ENCODE assay signal across 9 mouse cellular contexts in the genomic region with DNA sequence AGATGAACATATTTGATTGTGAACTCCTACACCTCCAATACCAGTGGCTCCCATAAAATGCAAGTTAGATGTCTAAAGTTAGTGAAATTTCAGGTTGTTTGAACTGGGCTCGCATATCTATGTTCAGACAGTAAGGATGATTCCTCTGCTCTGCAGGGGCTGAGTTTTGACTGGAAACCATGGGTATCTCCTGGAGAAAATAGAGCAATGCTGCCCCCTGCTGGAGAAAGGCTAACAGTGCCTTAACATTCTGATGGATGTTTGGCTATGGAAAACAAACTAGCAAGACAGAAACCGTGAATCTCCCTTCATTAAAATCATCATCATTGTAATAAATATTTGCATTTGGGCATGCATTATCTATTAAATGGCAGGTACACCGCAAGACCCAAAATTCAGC.
DNase-seq lines count a peak whose midpoint lies in the region; ATAC-seq and TF ChIP-seq lines count a peak whose summit lies in the region.
"Had no signal": no experiment of that assay in that cellular context is flagged by ENCODE, and none has a peak within 500 bp of the region (broad histone marks: within the 10 kb centered on the region; RNA-seq: fewer than 3 reads in every experiment).

No protein-coding gene starts in this region.

- H3K27me3 ChIP-seq in forebrain, embryonic 14.5 days (replicated peaks; ENCODE audit: control insufficient read depth, insufficient read depth, low read length), result no peaks in the 10 kb centered on the region
- H3K27me3 ChIP-seq in hindbrain, embryonic 14.5 days (ENCODE audit: control insufficient read depth, insufficient read depth, low read length), result no peaks in the 10 kb centered on the region
- H3K27me3 ChIP-seq: heart, embryonic 15.5 days had no signal

- H3K9me3 ChIP-seq in forebrain, embryonic 14.5 days (replicated peaks; ENCODE audit: control insufficient read depth, low read length), result no peaks in the 10 kb centered on the region; the same call in 1 of the 2 replicates
- no peaks in the 10 kb centered on the region for H3K9me3 ChIP-seq in hindbrain, embryonic 14.5 days (ENCODE audit: control insufficient read depth, low read length)
- H3K9me3 ChIP-seq: heart, embryonic 15.5 days had no signal

- no peak overlapping the region for H3K4me2 ChIP-seq in forebrain, embryonic 14.5 days (ENCODE audit: low read length)
- H3K4me2 ChIP-seq in hindbrain, embryonic 14.5 days (replicated peaks), result no peak overlapping the region
- H3K4me2 ChIP-seq: heart, embryonic 15.5 days had no signal

- no peaks in the 10 kb centered on the region for H3K36me3 ChIP-seq in forebrain, embryonic 14.5 days (ENCODE audit: control insufficient read depth, insufficient read depth, low read length)
- H3K36me3 ChIP-seq in hindbrain, embryonic 14.5 days (replicated peaks; ENCODE audit: control insufficient read depth, insufficient read depth), result no peaks in the 10 kb centered on the region
- H3K36me3 ChIP-seq: heart, embryonic 15.5 days had no signal

- H3K4me1 ChIP-seq in forebrain, embryonic 14.5 days (ENCODE audit: control insufficient read depth, insufficient read depth, low read length), result no peaks in the 10 kb centered on the region
- no peaks in the 10 kb centered on the region for H3K4me1 ChIP-seq in hindbrain, embryonic 14.5 days (replicated peaks; ENCODE audit: control insufficient read depth, insufficient read depth, low read length)
- H3K4me1 ChIP-seq: heart, embryonic 15.5 days had no signal

- DNase-seq in MEL-GATA-1-ER (ENCODE audit: extremely low read depth, low read depth), result peak; percentile 27
- peak; percentile 69 for DNase-seq in c-Kit-positive CD71-negative TER-119-negative erythroid progenitor cells, embryonic 14.5 days (ENCODE audit: low read depth)
- peak; percentile 93 for DNase-seq in forebrain, embryonic 14.5 days (ENCODE audit: low spot score)
- peak; percentile 93 for DNase-seq in hindbrain, embryonic 14.5 days (ENCODE audit: low spot score)
- peak; percentile 79 to 82 for DNase-seq in left cerebral cortex, adult 2 months (ENCODE audit: extremely low spot score in 1 of 2, low spot score in 2 of 2)
- peak; percentile 79 for DNase-seq in mesoderm, embryonic 11.5 days (ENCODE audit: low read depth, low spot score)
- DNase-seq in right cerebral cortex, postnatal 14 days, result peak; percentile 88
- peak; percentile 36 to 81 for DNase-seq in urinary bladder, postnatal 4 days (ENCODE audit: low spot score in 2 of 2)

- ATAC-seq in forebrain, embryonic 14.5 days, result peak; percentile 82
- peak; percentile 76 for ATAC-seq in hindbrain, embryonic 14.5 days (ENCODE audit: low FRiP score)

- WGBS in forebrain, embryonic 14.5 days, result 11% methylated on average over 3 of the region's 3 CpGs
- 14% methylated on average over 3 of the region's 3 CpGs for WGBS in hindbrain, embryonic 14.5 days

- intact Hi-C loops in left cerebral cortex, adult 2 months (cut with DNase I), result loop anchor here (1.0 to 10.0 kb wide), 4 partner anchors 277 to 445 kb away; partner anchors contain the start of gene Ust

- peak; percentile 95 for TF ChIP-seq CTCF in left cerebral cortex, adult 2 months (IDR thresholded peaks at IDR 0.05)

- H3K4me3 ChIP-seq in forebrain, embryonic 14.5 days (ENCODE audit: low read depth, low read length), result no peak overlapping the region
- H3K4me3 ChIP-seq in hindbrain, embryonic 14.5 days (replicated peaks; ENCODE audit: low read length), result no peak overlapping the region
- no peak overlapping the region for H3K4me3 ChIP-seq in left cerebral cortex, adult 2 months
- H3K4me3 ChIP-seq: heart, embryonic 15.5 days had no signal

- H3K27ac ChIP-seq in forebrain, embryonic 14.5 days (ENCODE audit: low read depth, low read length), result no peak overlapping the region
- no peak overlapping the region for H3K27ac ChIP-seq in hindbrain, embryonic 14.5 days
- no peak overlapping the region for H3K27ac ChIP-seq in left cerebral cortex, adult 2 months
- H3K27ac ChIP-seq: heart, embryonic 15.5 days had no signal

- H3K9ac ChIP-seq in forebrain, embryonic 14.5 days (ENCODE audit: low read length), result no peak overlapping the region
- no peak overlapping the region for H3K9ac ChIP-seq in hindbrain, embryonic 14.5 days
- H3K9ac ChIP-seq: heart, embryonic 15.5 days had no signal

Comparison
In these comparisons a context has a peak if more than half of its experiments do, and no peak if none do; other contexts are left out.
1. DNase-seq: peak in every context shown above with its lines; median percentile 93 in forebrain, embryonic 14.5 days; 93 in hindbrain, embryonic 14.5 days; 88 in right cerebral cortex, postnatal 14 days; 80 in left cerebral cortex, adult 2 months; 79 in mesoderm, embryonic 11.5 days; 69 in c-Kit-positive CD71-negative TER-119-negative erythroid progenitor cells, embryonic 14.5 days; 58 in urinary bladder, postnatal 4 days; 27 in MEL-GATA-1-ER.